Mouse (Mus musculus) forebrain, embryonic 12.5 days (tissue): ENCODE measurements at regions not wholly inside any gene's neighbourhood (a gene's known extent, or its start where the extent isn't known, plus 50 kb on each side); places are given as distances from the start of the nearest gene placed in this dataset.

ENCODE experiments used
- ATAC-seq: fragments of 200-750 bp; cut with Nextera tagmentation; 2 replicates; pipeline ENCODE4 v1.8.0; 2017; ENCODE audit warnings: moderate TSS enrichment; ENCODE audit not compliant: low FRiP score
- H3K27ac ChIP-seq: fragments of 300-500 bp; sonication (generic); 2 replicates; pipeline ENCODE4 v1.5.1; 2016; ENCODE audit warnings: mild to moderate bottlenecking
- H3K27me3 ChIP-seq: fragments of 300-500 bp; sonication (generic); 2 replicates; pipeline ENCODE4 v1.6.1; 2016; ENCODE audit warnings: mild to moderate bottlenecking
- H3K36me3 ChIP-seq: fragments of 300-500 bp; sonication (generic); replicated peaks from 2 replicates; pipeline ENCODE4 v1.6.1; 2016; ENCODE audit warnings: mild to moderate bottlenecking
- H3K4me1 ChIP-seq: fragments of 300-500 bp; sonication (generic); 2 replicates; pipeline ENCODE4 v1.6.1; 2016
- H3K4me2 ChIP-seq: fragments of 300-500 bp; sonication (generic); 2 replicates; pipeline ENCODE4 v1.6.1; 2016; ENCODE audit warnings: mild to moderate bottlenecking, moderate library complexity
- H3K4me3 ChIP-seq: fragments of 300-500 bp; sonication (generic); replicated peaks from 2 replicates; pipeline ENCODE4 v1.5.1; 2016; ENCODE audit warnings: mild to moderate bottlenecking
- H3K9ac ChIP-seq: fragments of 300-500 bp; sonication (generic); 2 replicates; pipeline ENCODE4 v1.6.1; 2016; ENCODE audit warnings: mild to moderate bottlenecking
- H3K9me3 ChIP-seq: fragments of 300-500 bp; sonication (generic); 2 replicates; pipeline ENCODE4 v1.6.1; 2016
- WGBS: fragments of 180-500 bp; shearing (Covaris S2); methylation state at CpG from one replicate; pipeline ENCODE4 v1.1.7; 2016; 5-methylcytosine and 5-hydroxymethylcytosine counted together

DNA sequence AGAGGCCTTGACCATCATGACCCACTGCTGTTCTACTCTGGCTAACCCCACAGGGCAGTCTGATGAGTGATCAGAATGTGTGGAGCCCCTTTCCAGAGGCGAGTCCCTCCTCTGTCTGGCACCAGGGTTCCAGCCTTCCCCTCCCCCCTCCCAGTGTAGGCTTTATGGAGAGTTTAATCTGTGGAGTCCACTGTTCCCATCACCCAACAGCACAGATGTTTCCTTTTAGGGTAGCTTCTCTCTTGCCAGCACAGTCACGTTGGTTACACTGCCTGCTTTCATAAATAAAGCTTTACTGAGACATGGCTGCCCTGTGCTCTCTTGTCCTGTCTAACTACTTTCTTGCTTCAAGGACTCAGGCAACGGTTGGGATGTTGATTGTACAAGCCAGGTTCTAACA is 76.9 kb upstream of the Sulf2 start:
- ATAC-seq, result no peak
- no peak overlapping the region for H3K4me3 ChIP-seq
- H3K9me3 ChIP-seq, result no peaks in the 10 kb centered on the region
- 68% methylated on average over 3 of the region's 3 CpGs for WGBS
- H3K27me3 ChIP-seq, result peaks cover 20% of the 10 kb centered on the region
- H3K9ac ChIP-seq, result no peak overlapping the region
- no peak overlapping the region for H3K27ac ChIP-seq
- no peak overlapping the region for H3K4me2 ChIP-seq
- no peaks in the 10 kb centered on the region for H3K36me3 ChIP-seq
- H3K4me1 ChIP-seq, result peaks cover 5% of the 10 kb centered on the region

DNA sequence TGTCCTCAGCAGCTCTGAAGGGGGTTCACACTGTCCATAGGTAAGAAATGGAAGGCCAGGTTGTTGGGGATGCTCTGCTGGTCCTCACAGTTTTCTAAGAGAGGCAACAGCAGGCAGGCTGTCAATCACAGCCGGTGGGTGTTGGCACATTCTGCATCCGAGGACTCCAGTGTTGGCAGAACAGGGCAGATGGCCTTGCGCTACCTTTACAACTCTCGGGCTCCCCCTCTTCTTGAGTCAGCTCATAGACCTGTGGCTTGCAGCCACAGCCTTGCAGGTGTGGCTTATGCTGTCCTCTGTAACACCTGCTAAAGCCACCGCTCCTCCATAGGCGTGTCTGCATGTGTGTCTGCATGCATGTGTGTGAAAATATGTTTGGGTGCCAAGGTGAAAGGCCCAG is 75.2 kb upstream of the Sulf2 start:
- Histone ChIP-seq H3K27ac (no peak overlapping the region), H3K4me3 (no peak overlapping the region), H3K27me3 (peaks cover 20% of the 10 kb centered on the region), H3K9me3 (no peaks in the 10 kb centered on the region), H3K36me3 (no peaks in the 10 kb centered on the region), H3K9ac (no peak overlapping the region), H3K4me1 (peaks cover 13% of the 10 kb centered on the region), H3K4me2 (no peak overlapping the region)
- ATAC-seq, result no peak
- 85% methylated on average over 6 of the region's 6 CpGs for WGBS

DNA sequence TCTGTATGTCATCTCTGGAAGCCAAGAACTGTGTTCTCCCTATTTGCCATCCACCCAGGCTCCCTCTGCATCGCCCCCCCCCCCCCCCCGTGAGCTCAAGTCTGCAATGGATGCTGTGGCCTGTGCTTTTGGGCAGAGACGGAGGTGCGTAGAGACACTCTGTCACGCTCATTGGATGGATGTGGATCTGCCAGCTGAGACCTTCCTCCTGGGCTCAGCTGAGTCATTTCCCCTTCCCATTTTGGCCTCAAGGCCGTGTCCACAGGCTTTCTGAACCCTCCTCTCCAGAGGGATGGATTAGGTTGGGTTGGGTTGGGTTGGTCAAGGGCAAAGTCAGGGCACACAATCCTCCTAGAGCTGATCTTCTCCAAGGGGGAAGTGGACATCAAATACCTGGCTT is 72.9 kb upstream of the Sulf2 start:
- no peaks in the 10 kb centered on the region for H3K9me3 ChIP-seq
- H3K9ac ChIP-seq, result no peak overlapping the region
- no peak for ATAC-seq
- peaks cover 13% of the 10 kb centered on the region for H3K4me1 ChIP-seq
- WGBS, result 83% methylated on average over 6 of the region's 6 CpGs
- H3K4me3 ChIP-seq, result no peak overlapping the region
- H3K4me2 ChIP-seq, result no peak overlapping the region
- no peaks in the 10 kb centered on the region for H3K36me3 ChIP-seq
- H3K27ac ChIP-seq, result no peak overlapping the region
- peaks cover 25% of the 10 kb centered on the region for H3K27me3 ChIP-seq

DNA sequence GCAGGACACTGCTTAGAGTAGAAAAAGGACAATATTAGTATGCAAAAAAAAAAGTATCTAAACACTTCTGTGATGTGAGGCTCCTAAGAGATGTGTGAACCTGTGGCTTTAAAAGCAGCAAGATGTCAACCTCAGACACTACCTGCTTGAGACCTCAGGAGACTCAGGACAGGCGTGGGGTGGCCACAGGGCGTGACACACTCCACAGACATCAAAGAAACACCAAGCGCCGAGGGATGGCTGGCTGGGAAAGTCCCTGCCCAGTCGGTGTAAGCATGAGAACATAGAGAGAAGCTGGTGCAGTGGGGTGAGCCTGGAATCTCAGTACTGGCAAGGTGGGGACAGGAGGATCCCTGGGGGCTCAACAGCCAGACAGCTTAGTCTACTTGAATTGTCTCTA is 72.0 kb upstream of the Sulf2 start:
- no peak for ATAC-seq
- H3K27ac ChIP-seq, result no peak overlapping the region
- WGBS, result 48% methylated on average over 5 of the region's 5 CpGs

DNA sequence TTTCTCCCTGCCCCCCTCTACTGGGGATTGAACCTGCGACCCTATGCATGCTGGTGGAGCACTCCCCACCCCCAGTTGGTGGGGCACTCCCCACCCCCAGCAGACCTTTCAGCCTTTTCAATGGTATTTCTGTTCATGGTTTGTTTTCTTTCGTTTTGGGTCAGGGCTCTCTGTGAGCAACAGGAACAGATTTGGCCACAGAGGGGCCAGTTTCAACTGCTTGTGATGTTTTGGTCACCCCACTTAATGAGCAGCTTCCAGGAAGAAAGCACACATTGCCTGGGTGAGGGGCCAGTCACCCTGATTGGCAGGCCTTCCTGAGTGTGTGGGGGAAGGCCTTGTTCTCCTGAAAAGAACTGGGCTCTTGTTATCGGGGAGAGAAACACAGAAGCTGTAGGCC is 71.5 kb upstream of the Sulf2 start:
- peak; percentile 53; the same call in 1 of the 2 replicates for ATAC-seq
- H3K9me3 ChIP-seq, result no peaks in the 10 kb centered on the region
- no peak overlapping the region for H3K4me2 ChIP-seq
- H3K27me3 ChIP-seq, result peaks cover 25% of the 10 kb centered on the region
- no peak overlapping the region for H3K9ac ChIP-seq
- H3K27ac ChIP-seq, result peak overlapping the region; percentile 4; the same call in 1 of the 2 replicates
- H3K4me1 ChIP-seq, result peaks cover 13% of the 10 kb centered on the region
- no peaks in the 10 kb centered on the region for H3K36me3 ChIP-seq
- 5% methylated on average over 3 of the region's 3 CpGs for WGBS
- no peak overlapping the region for H3K4me3 ChIP-seq

More for the DNA sequence above, 72.0 kb upstream of the Sulf2 start:
- no peak overlapping the region for H3K4me2 ChIP-seq
- H3K4me3 ChIP-seq, result no peak overlapping the region
- H3K27me3 ChIP-seq, result peaks cover 26% of the 10 kb centered on the region
- H3K36me3 ChIP-seq, result no peaks in the 10 kb centered on the region
- no peaks in the 10 kb centered on the region for H3K9me3 ChIP-seq
- peaks cover 13% of the 10 kb centered on the region for H3K4me1 ChIP-seq
- no peak overlapping the region for H3K9ac ChIP-seq

DNA sequence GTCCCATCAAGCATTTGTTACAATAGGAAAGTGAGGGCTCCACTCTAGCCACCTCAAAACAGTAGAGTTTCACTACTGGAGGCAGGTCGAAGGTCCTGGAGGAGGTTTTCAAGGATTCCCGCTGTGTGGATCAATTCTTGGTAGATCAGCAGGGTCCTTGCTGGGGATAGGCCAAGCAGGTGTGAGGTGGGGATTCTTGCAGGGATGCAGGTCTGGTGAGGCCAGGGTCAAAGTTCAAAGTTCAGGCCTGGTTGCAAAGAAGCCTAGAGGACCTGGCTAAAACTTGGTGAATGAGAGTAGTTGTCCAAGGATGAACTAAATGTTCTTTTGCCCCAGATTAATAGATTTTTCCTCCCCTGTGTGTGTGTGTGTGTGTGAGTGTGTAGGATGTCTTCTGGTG is 70.9 kb upstream of the Sulf2 start:
- Histone ChIP-seq H3K27me3 (peaks cover 25% of the 10 kb centered on the region), H3K4me3 (no peak overlapping the region), H3K4me2 (no peak overlapping the region), H3K9me3 (no peaks in the 10 kb centered on the region), H3K27ac (no peak overlapping the region), H3K4me1 (peaks cover 13% of the 10 kb centered on the region), H3K36me3 (no peaks in the 10 kb centered on the region), H3K9ac (no peak overlapping the region)
- 95% methylated on average over 2 of the region's 2 CpGs for WGBS
- ATAC-seq, result no peak

DNA sequence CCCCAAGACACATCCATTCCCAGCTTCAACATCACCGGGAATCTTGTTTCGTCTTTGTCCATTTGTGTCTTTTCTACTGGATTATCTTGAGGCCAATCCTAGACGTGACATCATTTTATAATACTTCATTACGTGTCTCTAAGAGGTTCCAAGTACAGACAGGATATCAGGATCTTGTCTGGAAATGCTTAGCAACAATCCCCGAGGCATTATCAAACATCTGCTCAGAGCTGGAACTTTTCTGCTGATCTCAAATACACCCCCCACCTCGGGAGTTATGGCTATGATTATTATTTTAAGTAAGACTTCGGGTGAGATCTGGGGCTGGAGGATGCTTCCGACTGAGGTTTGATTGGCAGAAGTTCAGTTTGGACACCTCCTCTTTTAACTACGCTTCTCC is 69.9 kb upstream of the Sulf2 start:
- Histone ChIP-seq H3K9ac (no peak overlapping the region), H3K4me3 (no peak overlapping the region), H3K27ac (no peak overlapping the region), H3K9me3 (no peaks in the 10 kb centered on the region), H3K4me1 (peaks cover 13% of the 10 kb centered on the region), H3K27me3 (peaks cover 25% of the 10 kb centered on the region), H3K36me3 (no peaks in the 10 kb centered on the region), H3K4me2 (no peak overlapping the region)
- 87% methylated on average over 9 of the region's 9 CpGs for WGBS
- no peak for ATAC-seq

DNA sequence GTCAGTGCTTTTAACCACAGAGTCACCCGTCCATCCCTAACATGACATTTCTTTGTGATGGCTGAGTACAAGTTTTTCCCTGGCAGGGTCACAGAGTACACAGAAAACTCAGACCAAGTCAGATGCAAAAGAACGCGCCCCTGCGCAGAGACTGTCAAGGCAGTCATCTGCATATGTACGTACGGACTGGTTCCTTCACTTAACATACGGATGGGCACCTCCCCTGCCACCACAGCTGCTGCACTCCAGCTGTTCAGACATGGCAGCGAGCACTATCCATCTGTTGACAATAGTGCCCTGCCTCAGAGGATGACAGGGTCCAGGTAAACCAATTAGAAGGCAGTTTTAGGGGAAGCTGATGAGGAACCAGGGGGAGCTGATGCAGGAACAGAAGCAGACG is 63.3 kb upstream of the Sulf2 start:
- Histone ChIP-seq H3K4me1 (peaks cover 26% of the 10 kb centered on the region), H3K27me3 (peaks cover 34% of the 10 kb centered on the region), H3K4me3 (no peak overlapping the region), H3K4me2 (no peak overlapping the region), H3K9me3 (no peaks in the 10 kb centered on the region), H3K36me3 (no peaks in the 10 kb centered on the region), H3K9ac (no peak overlapping the region), H3K27ac (no peak overlapping the region)
- ATAC-seq, result no peak
- 72% methylated on average over 9 of the region's 9 CpGs for WGBS

DNA sequence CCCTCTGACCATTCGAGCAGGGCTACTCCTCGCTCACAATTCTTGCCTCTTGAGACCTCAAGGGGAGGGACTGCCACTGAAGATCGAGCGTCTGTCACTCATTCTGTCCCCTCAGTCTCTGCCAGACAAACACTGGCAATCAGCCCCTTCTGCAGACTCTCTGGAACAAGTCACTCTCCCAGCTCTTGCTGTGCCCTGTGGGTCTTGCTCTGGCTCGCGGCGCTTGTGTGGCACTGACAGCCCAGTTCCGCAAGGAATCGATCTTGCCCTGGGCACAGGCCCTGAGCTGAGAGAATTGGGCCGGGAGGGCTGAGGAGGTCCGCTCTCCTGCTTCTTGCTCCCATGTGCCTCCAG is 61.0 kb upstream of the Sulf2 start:
- Histone ChIP-seq H3K4me3 (no peak overlapping the region), H3K27ac (no peak overlapping the region), H3K9ac (no peak overlapping the region), H3K36me3 (no peaks in the 10 kb centered on the region), H3K27me3 (peaks cover 27% of the 10 kb centered on the region), H3K4me1 (peaks cover 26% of the 10 kb centered on the region), H3K9me3 (no peaks in the 10 kb centered on the region), H3K4me2 (no peak overlapping the region)
- WGBS, result 82% methylated on average over 11 of the region's 11 CpGs
- no peak for ATAC-seq

DNA sequence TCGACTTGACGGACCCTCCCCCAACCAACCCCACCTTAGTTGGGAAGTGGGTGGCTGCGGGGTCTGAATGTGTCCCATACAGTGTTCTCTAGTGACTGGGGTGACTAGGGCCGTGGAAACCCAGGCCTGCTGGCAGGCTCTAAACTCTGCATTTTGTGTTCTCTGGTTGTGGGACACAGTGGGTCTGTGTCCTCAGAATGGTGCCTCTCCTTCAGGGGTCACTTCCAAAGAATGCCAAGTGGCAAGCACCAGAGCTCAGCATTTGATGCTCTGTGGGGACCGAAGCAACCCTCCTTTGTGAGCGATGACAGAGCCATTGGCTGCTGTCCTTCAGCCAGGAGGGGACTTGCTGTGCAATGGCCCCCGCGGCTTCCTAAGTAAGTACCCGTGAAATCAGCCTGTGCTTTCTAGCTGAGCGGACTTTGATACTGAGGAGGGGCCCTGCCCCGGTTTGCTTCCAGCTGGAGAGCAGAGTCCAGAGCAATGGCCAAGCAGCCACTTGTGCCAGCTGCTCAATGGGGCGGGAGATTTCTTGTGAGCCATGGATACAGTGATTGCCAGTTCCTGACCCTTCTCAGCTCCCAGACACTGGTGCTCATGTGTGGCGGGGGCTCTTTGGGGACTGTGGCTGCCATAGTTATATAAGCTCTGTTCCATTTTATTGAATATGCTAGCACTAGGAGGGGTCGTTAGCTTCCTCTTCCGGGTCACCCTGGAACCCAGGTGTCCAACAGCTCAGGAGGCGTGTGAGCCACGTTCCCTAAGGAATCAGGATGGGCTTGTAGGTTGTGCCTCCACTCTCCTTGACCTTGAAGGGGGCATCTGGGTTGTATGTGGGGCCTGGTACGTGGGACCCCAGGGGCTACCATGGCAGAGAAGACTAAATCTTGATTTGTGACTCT is 60.4 kb upstream of the Sulf2 start:
- H3K9ac ChIP-seq, result no peak overlapping the region
- no peak overlapping the region for H3K4me3 ChIP-seq
- ATAC-seq, result no peak
- H3K9me3 ChIP-seq, result no peaks in the 10 kb centered on the region
- H3K27ac ChIP-seq, result peak overlapping the region; percentile 44; the same call in 1 of the 2 replicates
- peaks cover 26% of the 10 kb centered on the region for H3K4me1 ChIP-seq
- H3K4me2 ChIP-seq, result no peak overlapping the region
- H3K27me3 ChIP-seq, result peaks cover 27% of the 10 kb centered on the region
- no peaks in the 10 kb centered on the region for H3K36me3 ChIP-seq
- 54% methylated on average over 18 of the region's 18 CpGs for WGBS

DNA sequence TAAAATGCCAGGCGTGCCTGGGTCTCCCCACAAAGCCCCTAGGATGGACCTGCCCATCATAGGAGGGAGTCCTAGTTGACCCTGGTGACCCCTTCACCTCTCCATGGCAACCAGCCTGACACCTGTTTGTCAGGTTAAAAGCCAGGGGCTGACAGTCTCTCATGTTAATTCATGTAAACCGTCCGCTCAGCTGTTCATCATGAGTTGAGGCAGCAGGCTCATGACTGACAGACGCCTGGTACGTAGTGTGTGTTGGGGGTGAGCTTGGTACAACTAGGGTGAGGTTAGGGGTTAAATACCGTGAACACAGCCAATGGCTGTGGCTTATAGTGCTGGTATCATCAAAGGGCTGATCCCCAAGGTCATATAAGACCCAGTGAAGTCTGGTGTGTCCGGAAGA is 59.7 kb upstream of the Sulf2 start:
- Histone ChIP-seq H3K27ac (no peak overlapping the region), H3K4me3 (no peak overlapping the region), H3K36me3 (no peaks in the 10 kb centered on the region), H3K4me1 (peaks cover 26% of the 10 kb centered on the region), H3K9ac (no peak overlapping the region), H3K9me3 (no peaks in the 10 kb centered on the region), H3K4me2 (no peak overlapping the region), H3K27me3 (peaks cover 27% of the 10 kb centered on the region)
- ATAC-seq, result no peak
- 70% methylated on average over 7 of the region's 7 CpGs for WGBS

DNA sequence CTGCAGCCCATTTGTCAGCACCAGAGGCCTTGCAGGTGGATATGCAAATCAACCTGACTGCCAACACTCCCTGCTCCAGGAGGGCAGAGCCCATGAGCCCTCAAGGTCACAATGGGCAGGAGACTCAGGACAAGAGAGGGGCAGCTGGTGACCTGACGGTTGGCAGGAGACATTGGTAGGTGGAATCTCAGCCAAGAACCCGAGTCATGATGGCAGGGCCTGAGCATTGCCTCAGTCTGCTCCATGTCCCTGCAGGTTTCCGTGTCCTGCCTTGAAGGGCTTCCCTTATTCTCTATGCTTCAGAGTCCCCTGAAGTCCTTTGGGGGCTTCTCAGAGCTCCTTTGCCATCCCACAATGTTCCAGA is 51.7 kb upstream of the Sulf2 start:
- 80% methylated on average over 3 of the region's 3 CpGs for WGBS
- no peaks in the 10 kb centered on the region for H3K36me3 ChIP-seq
- H3K27ac ChIP-seq, result no peak overlapping the region

More for the DNA sequence above, 51.7 kb upstream of the Sulf2 start:
- Histone ChIP-seq H3K9ac (no peak overlapping the region), H3K4me3 (no peak overlapping the region), H3K27me3 (no peaks in the 10 kb centered on the region), H3K4me2 (no peak overlapping the region), H3K9me3 (no peaks in the 10 kb centered on the region), H3K4me1 (peaks cover 5% of the 10 kb centered on the region; the same call in 1 of the 2 replicates)
- no peak for ATAC-seq
